Mouse (Mus musculus): ENCODE data around the gene Smarca2.

DNA sequence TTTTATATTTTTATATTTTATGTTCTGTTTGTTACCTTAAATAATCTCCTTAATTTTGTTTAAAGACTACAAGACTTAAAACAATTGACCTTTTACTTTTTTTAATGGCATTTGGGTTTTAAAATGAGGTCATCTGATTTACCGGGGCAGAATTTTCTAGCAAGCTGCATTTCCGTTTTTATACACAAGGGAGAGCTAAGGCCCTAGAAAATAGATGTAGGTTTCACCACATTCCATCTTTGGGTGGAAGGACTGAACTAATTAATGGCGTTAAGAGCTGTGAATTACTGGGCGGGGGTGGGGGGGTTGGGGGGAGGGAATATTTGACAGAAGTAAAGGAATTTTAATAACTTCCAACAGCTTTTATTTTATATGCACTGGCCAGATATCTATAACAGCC is 127.0 kb downstream of the Smarca2 start:
- TF ChIP-seq CTCF (IDR thresholded peaks at IDR 0.05; ENCODE audit: control insufficient read depth, insufficient read depth, insufficient read length) (no peak), USF1 (IDR thresholded peaks at IDR 0.05; ENCODE audit: low read depth) (no peak), MAX (IDR thresholded peaks at IDR 0.05) (no peak), CEBPB (IDR thresholded peaks at IDR 0.05; ENCODE audit: low read depth) (no peak), MYOD1 (IDR thresholded peaks at IDR 0.05; ENCODE audit: control insufficient read depth, insufficient read length, low read depth) (no peak)
